Mouse (Mus musculus) hindbrain, postnatal 0 days (tissue): ENCODE data around the gene Psg29. TPM values are rescaled to one million over a fixed set of nuclear protein-coding genes. Genes with fewer than 3 reads are reported as not detected.

Source experiments
- ATAC-seq: fragments of 200-750 bp; cut with Nextera tagmentation; 2 replicates; pipeline ENCODE4 v1.8.0; 2017; ENCODE audit warnings: mild to moderate bottlenecking, moderate TSS enrichment, moderate library complexity
- DNase-seq: peaks from one replicate; pipeline ENCODE4 v3.0.0-alpha.2; 2015; ENCODE audit warnings: low spot score
- H3K27ac ChIP-seq: fragments of 300-500 bp; sonication (generic); 2 replicates; pipeline ENCODE4 v1.5.1; 2014; ENCODE audit warnings: mild to moderate bottlenecking
- H3K27me3 ChIP-seq: fragments of 300-500 bp; sonication (generic); 2 replicates; pipeline ENCODE4 v1.6.1; 2014; ENCODE audit warnings: low read length, mixed read lengths; ENCODE audit not compliant: insufficient read depth
- H3K36me3 ChIP-seq: fragments of 300-500 bp; sonication (generic); 2 replicates; pipeline ENCODE4 v1.6.1; 2014; ENCODE audit warnings: low read length, mixed read lengths; ENCODE audit not compliant: insufficient read depth
- H3K4me1 ChIP-seq: fragments of 300-500 bp; sonication (generic); 2 replicates; pipeline ENCODE4 v1.6.1; 2014; ENCODE audit warnings: antibody characterized with exemption, low read length, mixed read lengths; ENCODE audit not compliant: insufficient read depth
- H3K4me2 ChIP-seq: fragments of 300-500 bp; sonication (generic); 2 replicates; pipeline ENCODE4 v1.6.1; 2014; ENCODE audit warnings: low read depth, mild to moderate bottlenecking, low read length, moderate library complexity, mixed read lengths
- H3K4me3 ChIP-seq: fragments of 300-500 bp; sonication (generic); 2 replicates; pipeline ENCODE4 v1.5.1; 2014; ENCODE audit warnings: low read length
- H3K9ac ChIP-seq: fragments of 300-500 bp; sonication (generic); replicated peaks from 2 replicates; pipeline ENCODE4 v1.6.1; 2014; ENCODE audit warnings: mild to moderate bottlenecking, low read length, moderate library complexity, mixed read lengths
- H3K9me3 ChIP-seq: fragments of 300-500 bp; sonication (generic); 2 replicates; pipeline ENCODE4 v1.6.1; 2016; ENCODE audit warnings: low read length, mixed read lengths
- CTCF ChIP-seq: IDR thresholded peaks from 2 replicates; pipeline ENCODE4 v1.5.1; 2016; ENCODE audit warnings: antibody characterized with exemption, control low read depth, low read depth
- WGBS: fragments of 180-500 bp; shearing (Covaris S2); extraction: QIAGEN DNeasy Blood & Tissue Kit; methylation state at CpG from one replicate; pipeline ENCODE4 v1.1.7; 2014; 5-methylcytosine and 5-hydroxymethylcytosine counted together
- polyA plus RNA-seq: library from polyadenylated mRNA; unstranded; fragments of >200 nt; fragmentation: Nextera tagmentation; extraction: Ambion mirVana; gene quantifications from 2 replicates; pipeline ENCODE4 v1.2.1, GENCODE M21; 2015
- total RNA-seq: library from RNA; depleted of rRNA; stranded (reverse); fragments of >200 nt; gene quantifications from 2 replicates; pipeline ENCODE4 v1.2.3, GENCODE M21; 2014; rRNA removed

Psg29 gene
- total RNA-seq: 0.04 and 0.10 TPM in 2 replicates
- polyA plus RNA-seq: not detected in 2 replicates

DNA sequence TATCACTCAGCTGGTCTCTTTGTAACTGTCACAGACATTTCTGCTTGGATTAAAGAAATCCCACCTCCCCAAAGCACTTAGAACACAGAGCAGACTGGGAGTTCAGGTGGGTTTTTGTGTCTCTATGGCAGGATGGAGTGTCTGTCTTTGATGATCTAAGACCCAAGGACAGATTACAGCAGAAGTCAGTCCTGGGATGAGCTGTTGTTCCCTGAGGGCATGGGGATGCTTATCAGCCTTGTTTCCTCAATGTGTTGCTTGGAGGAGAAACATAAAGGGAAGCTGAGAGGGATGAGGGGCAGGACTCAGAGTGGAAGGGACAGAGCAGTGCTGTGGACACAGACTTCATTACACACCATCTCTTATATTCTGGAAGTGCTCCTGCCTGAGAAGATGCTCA lies at the start of gene Psg29:
Psg29 (plus strand) TSS at position 301 of the 400 bp plus-strand sequence.
- no peak within 1 kb of the TSS for H3K27ac ChIP-seq
- H3K9me3 ChIP-seq: peaks cover 8% of the 10 kb centered on the region; the same call in 1 of the 2 replicates
- no peak for ATAC-seq
- H3K27me3 ChIP-seq: no peaks in the 10 kb centered on the region
- no peak within 1 kb of the TSS for H3K4me2 ChIP-seq
- H3K9ac ChIP-seq: no peak within 1 kb of the TSS
- TF ChIP-seq CTCF: no peak
- no peaks in the 10 kb centered on the region for H3K4me1 ChIP-seq
- no peak for DNase-seq
- no peaks in the 10 kb centered on the region for H3K36me3 ChIP-seq
- H3K4me3 ChIP-seq: no peak within 1 kb of the TSS

DNA sequence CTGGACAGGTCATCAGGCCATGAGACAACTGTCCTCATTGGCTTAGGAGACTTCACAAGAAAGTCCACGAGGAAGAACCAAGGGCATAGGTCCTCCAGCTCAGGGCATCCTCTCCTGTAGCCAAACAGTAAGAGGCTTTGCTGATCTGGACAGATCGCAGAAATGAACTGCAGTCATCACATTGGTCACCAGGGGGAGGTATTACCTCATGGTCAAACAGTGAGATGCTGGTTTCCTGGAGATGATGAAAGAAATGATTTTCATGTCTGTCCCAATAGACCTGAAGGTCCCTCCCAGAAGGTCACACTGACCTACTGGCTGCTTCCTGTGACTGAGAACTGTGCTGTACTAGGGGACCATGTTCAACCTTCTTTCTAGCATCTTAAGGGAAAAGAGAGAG lies 47.6 kb upstream of the Psg29 start:
- H3K27ac ChIP-seq: no peak overlapping the region
- no peak for ATAC-seq
- H3K4me1 ChIP-seq: no peaks in the 10 kb centered on the region
- WGBS: 44% methylated on average over 2 of the region's 2 CpGs
- no peak overlapping the region for H3K4me3 ChIP-seq
- no peaks in the 10 kb centered on the region for H3K27me3 ChIP-seq
- peaks cover 13% of the 10 kb centered on the region; the same call in 1 of the 2 replicates for H3K9me3 ChIP-seq
- no peaks in the 10 kb centered on the region for H3K36me3 ChIP-seq
- no peak for DNase-seq
- TF ChIP-seq CTCF: peak; percentile 44; the same call in 1 of the 2 replicates
- H3K9ac ChIP-seq: no peak overlapping the region
- no peak overlapping the region for H3K4me2 ChIP-seq

DNA sequence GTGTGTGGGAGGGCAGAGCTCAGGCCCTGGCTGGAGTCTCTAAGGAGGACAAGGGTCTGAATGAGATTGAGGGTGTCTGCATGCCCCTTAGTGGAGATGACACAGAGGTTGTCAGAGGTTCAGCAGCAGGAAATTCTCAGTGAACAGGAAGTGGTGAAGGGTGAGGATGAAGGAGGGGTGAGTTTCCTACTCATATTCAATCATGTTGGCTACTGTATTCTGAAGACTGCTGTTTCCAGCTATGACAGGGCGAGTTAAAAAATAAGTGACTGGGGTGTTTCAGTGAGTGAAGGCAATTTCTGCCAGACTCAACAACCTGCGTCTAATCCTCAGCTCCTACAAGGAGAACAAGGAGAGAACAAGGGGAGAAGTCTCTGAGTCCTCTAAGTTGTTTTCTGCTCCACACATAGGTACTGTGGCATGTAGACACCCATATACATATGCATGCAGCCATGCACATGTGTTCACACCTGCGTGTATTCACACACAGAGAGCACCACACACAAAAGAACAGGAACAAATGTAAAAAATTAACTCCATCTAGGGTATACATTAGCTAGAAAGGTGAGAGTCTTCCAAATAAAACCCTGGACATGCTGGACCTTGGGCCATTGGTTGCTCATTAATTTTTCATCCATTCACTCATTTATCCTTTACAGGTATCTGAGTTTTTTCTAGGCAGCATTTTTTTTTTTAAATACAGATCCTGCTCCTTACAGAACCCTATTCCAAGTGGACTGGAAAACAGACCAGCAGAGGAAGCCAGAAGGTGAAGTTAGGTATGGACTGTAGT lies 46.2 kb upstream of the Psg29 start:
- H3K27me3 ChIP-seq: no peaks in the 10 kb centered on the region
- no peaks in the 10 kb centered on the region for H3K4me1 ChIP-seq
- H3K4me2 ChIP-seq: no peak overlapping the region
- H3K27ac ChIP-seq: no peak overlapping the region
- H3K36me3 ChIP-seq: no peaks in the 10 kb centered on the region
- H3K9me3 ChIP-seq: peaks cover 11% of the 10 kb centered on the region; the same call in 1 of the 2 replicates
- H3K9ac ChIP-seq: no peak overlapping the region
- ATAC-seq (no peak), DNase-seq (no peak)
- H3K4me3 ChIP-seq: no peak overlapping the region
- WGBS: 68% methylated on average over 3 of the region's 3 CpGs
- TF ChIP-seq CTCF: no peak

DNA sequence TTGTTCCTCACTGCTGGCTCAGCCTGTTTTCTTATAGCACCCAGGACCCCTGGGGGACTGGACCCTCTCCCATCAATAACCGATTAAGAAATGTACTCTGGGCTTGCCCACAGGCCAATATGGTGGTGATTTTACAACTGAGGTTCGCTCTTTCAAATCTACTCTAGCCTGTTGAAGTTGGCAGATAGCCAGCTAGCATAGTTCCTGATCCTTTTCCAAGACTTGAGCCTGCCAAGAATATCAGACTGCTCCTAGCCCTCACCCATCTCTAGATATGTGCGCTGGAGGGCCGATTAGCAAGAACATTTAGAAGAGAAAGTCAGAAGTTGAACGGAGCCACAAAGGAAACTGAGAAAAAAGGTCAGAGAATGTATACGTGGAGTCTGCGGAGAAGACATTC lies 44.3 kb upstream of the Psg29 start:
- 86% methylated on average over 7 of the region's 7 CpGs for WGBS
- H3K27ac ChIP-seq: no peak overlapping the region
- no peak overlapping the region for H3K9ac ChIP-seq
- no peak overlapping the region for H3K4me2 ChIP-seq
- ATAC-seq: no peak
- H3K4me1 ChIP-seq: no peaks in the 10 kb centered on the region
- DNase-seq: no peak
- no peak overlapping the region for H3K4me3 ChIP-seq
- H3K27me3 ChIP-seq: no peaks in the 10 kb centered on the region
- no peak for TF ChIP-seq CTCF
- peaks cover 11% of the 10 kb centered on the region; the same call in 1 of the 2 replicates for H3K9me3 ChIP-seq
- H3K36me3 ChIP-seq: no peaks in the 10 kb centered on the region

DNA sequence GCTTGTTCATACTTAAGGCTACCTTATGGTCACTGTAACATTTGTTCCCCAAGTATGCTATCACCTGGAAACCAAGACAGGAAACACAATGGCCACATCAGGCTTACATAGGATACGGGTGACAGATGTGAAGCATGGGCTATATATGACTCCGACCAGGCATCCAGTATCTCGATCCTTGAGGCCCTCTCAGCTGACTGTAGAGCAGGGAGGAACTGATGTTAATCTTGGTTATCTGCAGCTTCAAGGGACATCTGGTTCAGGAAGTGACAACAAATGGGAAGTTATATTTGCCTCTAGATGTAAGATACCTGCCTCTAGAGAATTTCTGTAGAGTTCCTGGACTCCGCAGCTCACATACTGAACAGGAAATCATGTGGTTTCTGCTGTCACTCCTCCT lies 31.4 kb upstream of the Psg29 start:
- WGBS: 90% methylated on average over 4 of the region's 4 CpGs
- TF ChIP-seq CTCF: no peak
- no peak for ATAC-seq
- DNase-seq: no peak
- H3K4me3 ChIP-seq: no peak overlapping the region
- H3K36me3 ChIP-seq: no peaks in the 10 kb centered on the region
- H3K4me2 ChIP-seq: no peak overlapping the region
- H3K9me3 ChIP-seq: peaks cover 3% of the 10 kb centered on the region; the same call in 1 of the 2 replicates
- no peaks in the 10 kb centered on the region for H3K4me1 ChIP-seq
- H3K27ac ChIP-seq: no peak overlapping the region
- no peak overlapping the region for H3K9ac ChIP-seq
- no peaks in the 10 kb centered on the region for H3K27me3 ChIP-seq

DNA sequence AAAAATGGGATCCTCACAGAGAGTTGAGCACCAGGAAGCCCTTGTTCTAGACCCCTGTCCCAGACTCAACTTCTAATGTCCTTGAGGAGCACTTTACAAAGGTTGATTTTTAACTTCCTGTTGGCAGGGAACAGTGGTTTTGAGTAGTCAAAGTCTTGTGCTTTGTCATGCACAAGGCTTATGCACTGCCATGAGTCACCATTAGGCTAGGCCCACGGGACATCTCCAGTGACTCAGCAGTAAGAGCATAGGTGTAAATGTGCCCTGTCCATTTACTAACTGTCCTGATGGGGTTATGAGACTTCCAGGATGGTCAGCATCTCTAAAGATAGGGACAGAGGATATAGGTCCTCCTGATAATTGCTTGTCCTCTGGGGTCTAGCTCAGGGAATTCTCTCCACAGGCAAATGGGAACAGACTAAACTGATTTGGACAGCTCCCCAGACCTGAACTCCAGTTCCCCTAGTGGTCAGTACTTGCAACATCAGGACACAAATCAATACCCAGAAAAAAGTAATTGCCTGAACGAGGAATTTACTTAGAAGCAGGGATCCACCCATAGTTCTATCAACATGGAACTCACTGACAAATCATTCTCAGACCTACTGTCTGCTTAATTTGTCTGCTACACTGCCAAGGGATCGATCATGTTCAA lies 2.4 kb downstream of the Psg29 start:
- no peak for DNase-seq
- H3K27ac ChIP-seq: no peak overlapping the region
- H3K4me1 ChIP-seq: no peaks in the 10 kb centered on the region
- peaks cover 10% of the 10 kb centered on the region; the same call in 1 of the 2 replicates for H3K9me3 ChIP-seq
- H3K4me2 ChIP-seq: no peak overlapping the region
- no peaks in the 10 kb centered on the region for H3K27me3 ChIP-seq
- ATAC-seq: no peak
- H3K9ac ChIP-seq: no peak overlapping the region
- no peak for TF ChIP-seq CTCF
- no peak overlapping the region for H3K4me3 ChIP-seq
- no peaks in the 10 kb centered on the region for H3K36me3 ChIP-seq
- 72% methylated on average over 3 of the region's 3 CpGs for WGBS

Other genes with a start within 250 kb of the Psg29 start
- gene Pnmal1, start 243.8 kb upstream of the Psg29 start, total RNA-seq: 22.7 and 24.3 TPM in 2 replicates
- gene Pnmal1, start 243.8 kb upstream of the Psg29 start, polyA plus RNA-seq: 40.9 and 41.2 TPM in 2 replicates
- 36.9 and 41.7 TPM in 2 replicates for gene Gm42372, start 220.4 kb upstream of the Psg29 start, total RNA-seq
- gene Gm42372, start 220.4 kb upstream of the Psg29 start, polyA plus RNA-seq: 8.2 and 8.9 TPM in 2 replicates
- 6.0 and 7.1 TPM in 2 replicates for gene Ccdc8, start 210.8 kb upstream of the Psg29 start, total RNA-seq
- 3.0 and 3.6 TPM in 2 replicates for gene Ccdc8, start 210.8 kb upstream of the Psg29 start, polyA plus RNA-seq
- gene Ppp5c, start 175.6 kb upstream of the Psg29 start, total RNA-seq: 68.9 and 86.0 TPM in 2 replicates
- 140 and 143 TPM in 2 replicates for gene Ppp5c, start 175.6 kb upstream of the Psg29 start, polyA plus RNA-seq
- gene Hif3a, start 141.1 kb upstream of the Psg29 start, total RNA-seq: 5.7 and 22.1 TPM in 2 replicates
- gene Hif3a, start 141.1 kb upstream of the Psg29 start, polyA plus RNA-seq: 2.5 and 3.4 TPM in 2 replicates
- gene Psg16, start 129.4 kb upstream of the Psg29 start, total RNA-seq: 3.4 and 4.4 TPM in 2 replicates
- 5.8 and 6.6 TPM in 2 replicates for gene Psg16, start 129.4 kb upstream of the Psg29 start, polyA plus RNA-seq
- 0.37 and 0.58 TPM in 2 replicates for gene Ceacam3, start 53.2 kb upstream of the Psg29 start, total RNA-seq
- gene Ceacam3, start 53.2 kb upstream of the Psg29 start, polyA plus RNA-seq: 0.05 TPM in 2 replicates